Comparison of ENCODE assay signal across 1 mouse cellular context in the genomic region with DNA sequence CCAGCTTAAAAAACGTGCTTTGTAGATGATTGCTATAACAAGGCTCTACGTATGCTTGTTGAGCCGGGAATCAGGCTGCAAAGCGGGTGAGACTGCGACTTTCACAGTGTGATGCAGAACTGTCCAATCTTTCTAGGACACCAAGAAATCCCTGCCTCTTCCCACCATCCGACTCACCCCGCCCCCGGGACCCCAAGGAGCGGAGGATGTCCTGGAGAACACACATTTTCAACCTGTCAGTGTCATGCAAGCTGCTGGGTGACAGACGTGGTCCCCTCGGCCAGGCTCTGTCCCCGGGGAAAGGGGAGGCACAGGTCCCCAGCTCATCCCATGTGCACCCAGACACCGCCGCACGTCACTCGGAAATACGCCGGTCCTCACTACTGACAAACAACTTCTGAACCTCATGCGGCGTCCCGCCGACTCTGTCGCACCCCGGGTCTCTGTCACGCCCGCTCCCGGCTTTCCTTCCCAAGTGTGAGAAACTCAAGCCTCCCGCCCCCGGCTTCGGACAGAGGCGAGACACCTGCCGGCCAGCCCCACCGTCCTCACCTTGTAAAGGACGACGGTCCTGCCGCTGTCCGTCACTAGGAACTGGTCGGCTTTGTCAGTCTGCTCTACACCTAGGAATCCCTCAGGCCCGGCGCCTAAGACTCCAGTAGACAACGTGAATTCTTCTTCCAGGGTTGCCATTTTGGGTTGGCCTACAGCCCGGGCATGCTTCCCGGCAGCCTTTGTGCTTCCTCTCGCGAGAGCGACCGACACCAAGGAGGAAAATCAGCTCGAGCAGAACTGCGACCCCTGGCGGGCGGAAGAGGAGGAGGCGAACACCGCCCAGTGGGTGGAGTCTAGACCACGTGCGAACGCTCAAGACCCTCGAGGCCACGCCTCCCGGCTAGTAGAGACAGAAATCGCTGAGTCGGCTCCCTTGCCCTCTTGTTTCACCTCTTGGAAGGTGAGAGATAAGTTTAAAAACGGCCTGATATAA.
TF ChIP-seq lines count a peak whose summit lies in the region.

Gene Nol11 (minus strand): TSS at position 817 of the 988 bp plus-strand sequence.

TF ChIP-seq in MEL, 35 proteins besides CTCF, POLR2A, EP300 and RAD21 (continued from another document):
- TF ChIP-seq BHLHE40 (IDR thresholded peaks at IDR 0.05; ENCODE audit: borderline replicate concordance, low read depth, low read length), result peak; percentile 66; the same call in 1 of the 2 replicates
- no peak for TF ChIP-seq RCOR1 (IDR thresholded peaks at IDR 0.05; ENCODE audit: low read depth, low read length)
- TF ChIP-seq MYC (IDR thresholded peaks at IDR 0.05; ENCODE audit: low read depth, low read length), result peak; percentile 99
- peak; percentile 95 for TF ChIP-seq HCFC1 (IDR thresholded peaks at IDR 0.05; ENCODE audit: low read depth, low read length)
- peak; percentile 94 for TF ChIP-seq NELFE (IDR thresholded peaks at IDR 0.05; ENCODE audit: low read depth, low read length)
- peak; percentile 93 for TF ChIP-seq POLR2AphosphoS2 (IDR thresholded peaks at IDR 0.05; ENCODE audit: low read length)
- peak; percentile 95 for TF ChIP-seq USF1 (IDR thresholded peaks at IDR 0.05; ENCODE audit: low read depth, low read length)
- TF ChIP-seq TAL1 (IDR thresholded peaks at IDR 0.05; ENCODE audit: low read length), result no peak
- TF ChIP-seq MEF2A (IDR thresholded peaks at IDR 0.05; ENCODE audit: extremely low read depth, insufficient replicate concordance, low read depth, low read length, poor library complexity, severe bottlenecking), result no peak
- TF ChIP-seq ZC3H11A (IDR thresholded peaks at IDR 0.05; ENCODE audit: low read depth, low read length), result no peak
- TF ChIP-seq MAFK (IDR thresholded peaks at IDR 0.05; ENCODE audit: borderline replicate concordance, low read depth, low read length), result peak; percentile 100
- peak; percentile 96 for TF ChIP-seq TBP (IDR thresholded peaks at IDR 0.05; ENCODE audit: low read depth, low read length)
- TF ChIP-seq NRF1 (IDR thresholded peaks at IDR 0.05; ENCODE audit: insufficient read depth, low read depth, low read length, poor library complexity, severe bottlenecking), result peak; percentile 44; the same call in 1 of the 2 replicates
- TF ChIP-seq CHD2 (IDR thresholded peaks at IDR 0.05; ENCODE audit: low read length), result peak; percentile 99
- TF ChIP-seq ZKSCAN1 (IDR thresholded peaks at IDR 0.05; ENCODE audit: low read depth, low read length), result no peak
- no peak for TF ChIP-seq UBTF (IDR thresholded peaks at IDR 0.05; ENCODE audit: borderline replicate concordance, insufficient read depth, low read depth, low read length)
- no peak; the same call in 1 of the 2 replicates for TF ChIP-seq GATA1 (IDR thresholded peaks at IDR 0.05; ENCODE audit: low read depth, low read length)
TF ChIP-seq in MEL: peak in this region for 23.
